Mouse (Mus musculus) limb, embryonic 13.5 days (tissue): ENCODE measurements around the gene Lctl. TPM values are rescaled to one million over a fixed set of nuclear protein-coding genes. Genes with fewer than 3 reads are reported as not detected.
A peak's percentile ranks its signal among the peaks of the same experiment; 100 is the strongest.

ENCODE experiments used
- ATAC-seq: fragments of 200-750 bp; cut with Nextera tagmentation; 2 replicates; pipeline ENCODE4 v1.8.0; 2017; ENCODE audit warnings: low read depth, moderate number of reproducible peaks, moderate TSS enrichment; ENCODE audit not compliant: low FRiP score
- H3K27ac ChIP-seq: fragments of 300-500 bp; sonication (generic); 2 replicates; pipeline ENCODE4 v1.5.1; 2015; ENCODE audit warnings: inconsistent platforms, mild to moderate bottlenecking, moderate library complexity
- H3K27me3 ChIP-seq: fragments of 300-500 bp; sonication (generic); 2 replicates; pipeline ENCODE4 v1.6.1; 2015; ENCODE audit warnings: mild to moderate bottlenecking, inconsistent platforms
- H3K36me3 ChIP-seq: fragments of 300-500 bp; sonication (generic); 2 replicates; pipeline ENCODE4 v1.6.1; 2015; ENCODE audit warnings: inconsistent platforms, mild to moderate bottlenecking, moderate library complexity
- H3K4me1 ChIP-seq: fragments of 300-500 bp; sonication (generic); 2 replicates; pipeline ENCODE4 v1.6.1; 2015; ENCODE audit warnings: inconsistent platforms
- H3K4me2 ChIP-seq: fragments of 300-500 bp; sonication (generic); replicated peaks from 2 replicates; pipeline ENCODE4 v1.6.1; 2015; ENCODE audit warnings: inconsistent platforms, mild to moderate bottlenecking, moderate library complexity
- H3K4me3 ChIP-seq: fragments of 300-500 bp; sonication (generic); 2 replicates; pipeline ENCODE4 v1.5.1; 2015; ENCODE audit warnings: moderate library complexity, mild to moderate bottlenecking, inconsistent platforms
- H3K9ac ChIP-seq: fragments of 300-500 bp; sonication (generic); 2 replicates; pipeline ENCODE4 v1.6.1; 2015; ENCODE audit warnings: mild to moderate bottlenecking, inconsistent platforms
- H3K9me3 ChIP-seq: fragments of 300-500 bp; sonication (generic); 2 replicates; pipeline ENCODE4 v1.6.1; 2016; ENCODE audit warnings: inconsistent platforms
- whole genome bisulfite sequencing: fragments of 180-500 bp; shearing (Covaris S2); methylation state at CpG from one replicate; pipeline ENCODE4 v1.1.7; 2015; 5-methylcytosine and 5-hydroxymethylcytosine counted together
- polyA plus RNA-seq: library from polyadenylated mRNA; unstranded; fragments of >200 nt; fragmentation: Nextera tagmentation; extraction: Ambion mirVana; gene quantifications from 2 replicates; pipeline ENCODE4 v1.2.1, GENCODE M21; 2015

Lctl gene
- not detected in 2 replicates for polyA plus RNA-seq

DNA sequence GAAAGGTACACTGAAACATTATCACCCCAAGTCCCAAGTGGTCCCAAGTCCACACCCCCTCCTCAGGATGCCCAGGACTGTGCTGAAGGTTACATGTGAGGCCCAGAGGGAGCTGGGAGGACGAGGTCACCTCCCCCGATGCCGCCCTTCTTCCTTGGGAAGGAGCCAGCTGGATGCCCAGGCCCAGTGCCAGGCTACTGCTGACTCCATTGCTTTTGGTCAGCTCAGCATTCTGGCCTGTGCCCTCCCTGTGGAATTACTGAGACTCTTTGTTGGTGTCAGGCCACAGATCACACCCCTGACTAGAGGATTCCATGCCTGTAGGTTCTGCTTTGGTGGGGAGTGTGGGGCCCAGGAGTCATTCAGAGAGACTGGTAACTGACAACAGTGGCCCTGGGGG is at the start of gene Lctl:
Gene Lctl, plus strand, starts transcription at position 272 of the 400 bp plus-strand sequence.
- H3K27ac ChIP-seq, result no peak within 1 kb of the TSS
- no peaks in the 10 kb centered on the region for H3K9me3 ChIP-seq
- ATAC-seq, result no peak
- H3K4me2 ChIP-seq, result no peak within 1 kb of the TSS
- H3K4me1 ChIP-seq, result 0 out of 2 replicates have a peak, but pooled peaks cover 9% of the 10 kb centered on the region
- WGBS, result 82% methylated on average over 3 of the region's 3 CpGs
- no peak within 1 kb of the TSS for H3K4me3 ChIP-seq
- no peak within 1 kb of the TSS for H3K9ac ChIP-seq
- no peaks in the 10 kb centered on the region for H3K36me3 ChIP-seq
- H3K27me3 ChIP-seq, result no peaks in the 10 kb centered on the region

DNA sequence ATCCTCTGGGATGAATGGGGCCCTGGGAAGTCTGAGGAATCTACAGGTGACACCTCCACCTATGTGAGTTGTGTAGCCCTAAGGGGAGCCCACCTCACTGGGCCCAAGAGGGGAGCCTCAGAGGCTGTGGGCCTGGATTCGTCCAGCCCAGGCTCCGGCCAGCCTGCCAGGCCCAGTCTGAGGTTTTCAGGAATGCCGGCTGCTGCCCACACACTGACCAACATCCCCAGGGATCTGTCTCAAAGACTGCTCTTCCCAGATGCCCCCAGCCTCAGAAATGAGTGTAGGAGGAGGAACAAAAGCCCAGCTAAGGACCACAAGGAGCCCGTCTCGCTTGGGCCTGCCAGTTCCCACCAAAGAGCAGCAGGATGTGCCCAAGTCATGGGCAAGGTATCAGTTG is 49.2 kb upstream of the Lctl start:
- WGBS, result 71% methylated on average over 5 of the region's 5 CpGs
- no peak overlapping the region for H3K27ac ChIP-seq
- H3K4me1 ChIP-seq, result peaks cover 15% of the 10 kb centered on the region
- H3K9me3 ChIP-seq, result no peaks in the 10 kb centered on the region
- H3K36me3 ChIP-seq, result no peaks in the 10 kb centered on the region
- H3K9ac ChIP-seq, result no peak overlapping the region
- no peak overlapping the region for H3K4me3 ChIP-seq
- H3K4me2 ChIP-seq, result no peak overlapping the region
- H3K27me3 ChIP-seq, result no peaks in the 10 kb centered on the region
- ATAC-seq, result no peak

DNA sequence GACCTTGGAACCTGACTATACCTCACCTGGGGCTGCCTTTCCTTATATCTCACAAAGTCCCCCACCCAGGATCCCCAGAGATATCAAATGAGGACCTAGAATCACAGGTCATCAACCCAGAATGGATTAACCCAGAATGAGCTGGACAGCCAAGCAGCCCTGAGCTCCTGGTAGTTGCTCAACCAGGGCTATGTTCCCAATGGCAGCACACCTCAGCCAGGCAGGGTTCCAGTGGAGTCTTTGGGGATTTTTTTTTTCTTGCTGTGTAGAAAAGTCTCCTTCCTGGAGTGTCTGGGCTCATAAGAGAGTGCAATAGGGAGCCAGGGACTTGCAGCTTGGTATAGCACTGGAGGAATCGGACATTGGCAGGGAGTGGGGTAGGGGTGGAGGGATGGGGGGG is 48.4 kb upstream of the Lctl start:
- Histone ChIP-seq H3K27ac (no peak overlapping the region), H3K4me3 (no peak overlapping the region), H3K36me3 (no peaks in the 10 kb centered on the region), H3K27me3 (no peaks in the 10 kb centered on the region), H3K9me3 (no peaks in the 10 kb centered on the region), H3K4me2 (no peak overlapping the region), H3K9ac (no peak overlapping the region), H3K4me1 (peaks cover 15% of the 10 kb centered on the region)
- ATAC-seq, result no peak
- no CpG with 5 or more reads among the region's 1 CpGs for WGBS

DNA sequence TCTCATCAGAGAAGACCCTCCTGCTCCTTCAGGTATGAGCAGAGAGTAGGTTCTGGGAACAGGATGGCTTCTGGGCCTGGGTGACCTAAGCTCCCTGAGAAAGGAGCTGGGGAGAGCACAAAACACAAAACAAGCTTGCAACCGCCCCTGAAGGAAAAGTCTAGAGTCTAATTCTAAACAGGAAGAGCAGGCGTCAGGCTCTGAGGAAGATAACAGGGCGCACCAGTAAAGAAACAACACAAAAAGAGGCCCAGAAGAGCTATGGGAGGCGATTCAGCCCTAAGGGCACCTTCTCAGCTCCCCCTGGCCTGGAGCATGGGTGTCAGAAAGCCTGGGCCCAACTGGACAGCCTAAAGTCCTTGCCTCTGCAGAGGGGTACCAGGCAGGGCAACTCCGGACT is 47.8 kb upstream of the Lctl start:
- no peaks in the 10 kb centered on the region for H3K9me3 ChIP-seq
- no peaks in the 10 kb centered on the region for H3K36me3 ChIP-seq
- no peak overlapping the region for H3K4me2 ChIP-seq
- H3K27ac ChIP-seq, result no peak overlapping the region
- H3K4me1 ChIP-seq, result peaks cover 15% of the 10 kb centered on the region
- 80% methylated on average over 5 of the region's 5 CpGs for WGBS
- ATAC-seq, result no peak
- no peak overlapping the region for H3K9ac ChIP-seq
- H3K4me3 ChIP-seq, result no peak overlapping the region
- no peaks in the 10 kb centered on the region for H3K27me3 ChIP-seq

DNA sequence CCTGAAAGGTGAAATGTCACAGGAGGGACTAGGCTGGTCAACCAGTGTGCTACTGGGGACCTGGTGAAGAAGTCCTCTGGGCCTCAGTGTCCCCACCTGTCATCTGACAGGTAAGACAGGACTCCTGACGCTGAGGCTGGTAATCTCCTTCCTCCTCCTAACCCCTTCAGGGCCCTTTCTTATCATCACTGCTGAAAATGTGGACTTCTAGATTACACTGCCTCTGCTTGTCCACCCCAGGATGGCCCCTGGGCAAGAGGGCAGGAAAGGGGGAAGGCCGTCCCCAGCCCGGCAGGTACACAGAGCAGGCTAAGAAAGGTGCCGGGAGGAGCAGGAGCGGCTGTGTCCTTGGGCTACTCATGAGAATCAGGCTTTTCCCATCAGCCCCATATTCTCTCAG is 46.3 kb upstream of the Lctl start:
- H3K4me2 ChIP-seq, result no peak overlapping the region
- no peak overlapping the region for H3K27ac ChIP-seq
- no peaks in the 10 kb centered on the region for H3K27me3 ChIP-seq
- H3K36me3 ChIP-seq, result no peaks in the 10 kb centered on the region
- no peak for ATAC-seq
- no peaks in the 10 kb centered on the region for H3K9me3 ChIP-seq
- H3K4me1 ChIP-seq, result peaks cover 24% of the 10 kb centered on the region
- H3K4me3 ChIP-seq, result no peak overlapping the region
- H3K9ac ChIP-seq, result no peak overlapping the region
- 83% methylated on average over 5 of the region's 5 CpGs for WGBS

DNA sequence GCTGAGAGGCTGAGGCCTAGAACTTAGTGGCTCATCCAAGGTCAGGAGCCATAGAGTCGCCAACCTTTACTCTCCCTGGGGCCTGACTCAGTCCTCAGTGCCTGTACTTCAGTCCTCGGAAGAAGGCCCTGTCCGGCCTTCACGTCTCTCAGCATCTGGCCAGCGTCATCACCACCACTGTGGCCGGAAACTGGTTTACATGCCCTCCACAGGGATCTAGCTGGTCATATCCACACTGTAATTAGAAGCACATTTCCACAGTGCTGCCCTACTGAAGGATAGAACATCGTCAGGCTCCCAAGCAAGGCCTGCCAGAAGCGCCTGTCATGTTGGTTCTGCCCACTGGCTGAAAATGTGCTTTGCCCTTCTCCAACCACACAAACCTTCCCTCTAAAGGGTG is 42.1 kb upstream of the Lctl start:
- Histone ChIP-seq H3K4me2 (no peak overlapping the region), H3K4me3 (no peak overlapping the region), H3K27ac (no peak overlapping the region), H3K36me3 (no peaks in the 10 kb centered on the region), H3K9me3 (no peaks in the 10 kb centered on the region), H3K4me1 (peaks cover 26% of the 10 kb centered on the region), H3K27me3 (no peaks in the 10 kb centered on the region), H3K9ac (no peak overlapping the region)
- ATAC-seq, result no peak
- WGBS, result 28% methylated on average over 8 of the region's 8 CpGs

DNA sequence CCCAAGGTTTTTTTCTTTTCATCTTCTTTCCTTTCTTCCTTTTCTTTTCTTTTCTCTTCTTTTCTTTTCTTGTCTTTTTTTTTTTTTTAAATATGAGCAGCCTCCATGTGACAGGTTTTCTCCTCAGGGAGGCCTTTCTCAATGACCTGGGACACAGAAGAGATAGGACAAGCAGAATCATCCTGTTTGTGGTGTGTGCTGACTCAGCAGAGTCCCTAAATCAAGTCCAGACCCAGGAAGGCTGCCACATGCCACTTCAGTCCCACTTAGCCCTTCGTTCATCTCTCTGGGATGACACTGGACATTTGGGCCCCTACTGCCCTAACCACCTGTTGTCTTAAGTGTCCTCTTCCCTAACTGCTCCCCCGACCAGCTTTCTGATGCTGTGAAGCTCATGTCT is 40.5 kb upstream of the Lctl start:
- H3K4me3 ChIP-seq, result no peak overlapping the region
- no peaks in the 10 kb centered on the region for H3K27me3 ChIP-seq
- H3K36me3 ChIP-seq, result no peaks in the 10 kb centered on the region
- H3K4me1 ChIP-seq, result peaks cover 26% of the 10 kb centered on the region
- no peak overlapping the region for H3K9ac ChIP-seq
- H3K27ac ChIP-seq, result no peak overlapping the region
- no peak overlapping the region for H3K4me2 ChIP-seq
- WGBS, result 53% methylated on average over 2 of the region's 2 CpGs
- no peak for ATAC-seq
- no peaks in the 10 kb centered on the region for H3K9me3 ChIP-seq

DNA sequence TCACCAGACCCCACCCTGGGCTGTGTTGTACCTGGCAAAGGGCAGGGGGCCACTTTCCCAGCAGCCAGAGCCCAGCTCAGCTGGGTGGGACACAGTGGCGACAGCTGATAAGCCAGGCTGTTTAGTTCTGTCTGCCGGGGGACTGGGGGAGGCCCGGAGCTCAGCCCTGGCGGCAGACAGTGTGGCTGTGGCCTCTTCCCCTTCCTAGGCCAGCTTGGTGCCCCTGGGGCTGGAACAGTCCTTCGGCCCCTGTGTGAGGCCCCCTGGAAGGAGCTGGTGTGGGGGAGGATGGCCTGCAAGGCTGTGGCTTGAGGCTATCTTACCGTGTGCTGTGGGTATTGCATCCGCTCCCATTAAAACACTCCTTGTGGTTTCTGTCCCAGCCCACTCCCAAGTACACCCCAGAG is 38.6 kb upstream of the Lctl start:
- ATAC-seq, result peak; percentile 44
- H3K4me1 ChIP-seq, result peaks cover 27% of the 10 kb centered on the region

DNA sequence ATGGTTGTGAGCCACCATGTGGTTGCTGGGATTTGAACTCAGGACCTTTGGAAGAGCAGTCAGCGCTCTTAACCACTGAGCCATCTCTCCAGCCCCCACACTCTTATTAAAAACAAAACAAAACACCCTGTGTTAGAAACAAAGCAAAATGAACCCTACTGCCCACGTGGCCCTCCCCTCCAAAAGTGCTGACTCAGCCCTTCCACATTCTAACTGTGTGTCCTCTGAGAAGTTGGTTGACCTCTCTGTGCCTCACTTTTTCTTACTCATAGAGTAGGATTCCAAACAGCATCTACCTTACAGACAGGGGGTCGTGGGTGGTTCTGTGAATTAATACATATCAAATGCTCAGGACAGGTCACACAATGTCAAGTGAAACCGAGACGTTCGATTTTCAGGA is 37.0 kb upstream of the Lctl start:
- no peak for ATAC-seq
- H3K4me2 ChIP-seq, result no peak overlapping the region
- no peaks in the 10 kb centered on the region for H3K9me3 ChIP-seq
- H3K27ac ChIP-seq, result no peak overlapping the region
- peaks cover 39% of the 10 kb centered on the region for H3K4me1 ChIP-seq
- H3K4me3 ChIP-seq, result no peak overlapping the region
- H3K27me3 ChIP-seq, result no peaks in the 10 kb centered on the region
- whole genome bisulfite sequencing, result 89% methylated on average over 6 of the region's 6 CpGs
- no peaks in the 10 kb centered on the region for H3K36me3 ChIP-seq
- H3K9ac ChIP-seq, result no peak overlapping the region

More for the DNA sequence above, 38.6 kb upstream of the Lctl start:
- H3K27ac ChIP-seq, result no peak overlapping the region
- no peaks in the 10 kb centered on the region for H3K9me3 ChIP-seq
- no peaks in the 10 kb centered on the region for H3K36me3 ChIP-seq
- 13% methylated on average over 7 of the region's 7 CpGs for WGBS
- H3K9ac ChIP-seq, result peak overlapping the region; percentile 53
- H3K4me3 ChIP-seq, result no peak overlapping the region
- no peak overlapping the region for H3K4me2 ChIP-seq
- H3K27me3 ChIP-seq, result no peaks in the 10 kb centered on the region

DNA sequence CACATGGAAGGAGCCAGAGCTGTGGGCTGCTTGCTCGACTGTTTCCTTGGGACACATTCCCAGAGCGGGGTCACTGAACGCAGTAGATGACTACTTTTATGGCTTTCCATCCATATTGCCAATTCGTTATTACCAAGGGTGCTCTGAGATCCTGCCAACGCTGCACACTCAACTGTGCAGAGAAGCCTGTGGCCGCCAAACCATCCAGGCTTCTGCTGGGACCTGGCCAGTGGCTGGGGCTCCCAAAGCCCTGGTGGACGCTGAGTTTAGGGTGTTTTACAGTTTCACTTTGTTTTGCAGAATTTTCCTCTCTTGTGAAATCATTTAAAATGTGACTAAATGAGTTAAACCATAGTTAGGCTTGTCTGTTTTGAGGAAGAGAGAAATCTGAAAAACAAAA is 32.7 kb upstream of the Lctl start:
- no peak overlapping the region for H3K27ac ChIP-seq
- H3K4me2 ChIP-seq, result peak overlapping the region; percentile 84
- 25% methylated on average over 7 of the region's 7 CpGs for WGBS
- H3K36me3 ChIP-seq, result no peaks in the 10 kb centered on the region
- H3K27me3 ChIP-seq, result no peaks in the 10 kb centered on the region
- H3K9me3 ChIP-seq, result no peaks in the 10 kb centered on the region
- peak overlapping the region; percentile 74 for H3K9ac ChIP-seq
- H3K4me1 ChIP-seq, result peaks cover 43% of the 10 kb centered on the region
- H3K4me3 ChIP-seq, result peak overlapping the region; percentile 44
- no peak for ATAC-seq

DNA sequence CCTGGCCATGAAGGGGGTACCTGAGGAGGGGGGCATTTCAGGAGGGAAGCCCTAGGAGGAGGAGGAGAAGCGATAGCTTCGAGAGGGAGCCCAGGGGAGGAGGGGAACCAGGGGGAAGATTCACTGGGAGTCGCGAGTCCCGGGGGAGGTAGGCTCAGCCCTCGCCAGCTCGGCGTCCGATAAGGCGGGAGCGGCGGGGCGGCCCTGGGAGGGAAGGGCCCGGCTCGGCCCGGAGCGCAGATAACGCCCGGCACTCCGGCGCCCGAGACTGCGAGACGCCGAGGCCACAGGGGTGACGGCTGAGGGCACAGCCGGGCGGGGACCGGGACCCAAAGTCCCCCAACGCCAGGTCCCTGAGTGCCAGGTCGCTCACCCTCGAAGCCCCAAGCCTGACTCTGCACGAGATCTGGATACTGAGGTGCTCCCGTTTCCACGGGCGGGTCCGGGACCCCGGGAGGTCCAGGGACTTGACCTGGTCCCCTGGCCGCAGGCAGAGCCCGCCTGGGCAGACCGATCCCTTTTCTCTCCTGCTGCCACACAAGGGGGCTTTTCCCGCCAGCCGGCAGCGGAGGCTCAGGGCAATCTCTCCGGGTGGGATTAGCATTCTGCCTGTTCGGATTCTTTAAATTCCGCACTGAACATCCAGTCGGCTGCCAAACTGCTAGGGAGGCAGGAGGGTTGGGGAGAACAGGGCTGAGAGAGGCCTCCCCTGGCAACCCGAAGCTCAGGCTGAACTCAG is 32.1 kb upstream of the Lctl start:
- Histone ChIP-seq H3K36me3 (no peaks in the 10 kb centered on the region), H3K4me1 (peaks cover 43% of the 10 kb centered on the region), H3K27ac (peak overlapping the region; percentile 74; the same call in 1 of the 2 replicates), H3K4me3 (peak overlapping the region; percentile 44), H3K9me3 (no peaks in the 10 kb centered on the region), H3K4me2 (peak overlapping the region; percentile 84), H3K9ac (peak overlapping the region; percentile 74), H3K27me3 (no peaks in the 10 kb centered on the region)
- peak; percentile 78 for ATAC-seq
- 2% methylated on average over 30 of the region's 49 CpGs for WGBS

DNA sequence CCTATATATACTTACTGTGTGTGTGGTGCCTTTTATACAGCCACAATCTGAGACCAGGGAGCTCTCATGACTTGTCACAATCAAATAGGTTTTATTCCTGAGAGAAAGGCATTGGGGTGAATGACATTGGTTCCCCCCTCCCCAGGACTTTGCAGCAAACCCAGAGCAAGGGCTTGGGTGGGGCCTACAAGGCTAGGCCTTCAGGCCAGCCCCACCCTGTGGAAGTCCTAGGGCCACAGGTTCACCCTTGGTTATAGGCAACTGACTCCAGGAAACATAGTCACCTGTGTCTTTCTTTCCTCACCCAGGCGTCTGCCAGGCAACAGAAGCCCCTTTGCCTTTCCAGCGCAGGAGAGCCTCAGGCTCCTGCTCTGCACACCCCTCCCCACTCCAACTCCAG is 31.0 kb upstream of the Lctl start:
- H3K4me1 ChIP-seq, result peaks cover 43% of the 10 kb centered on the region
- H3K9ac ChIP-seq, result no peak overlapping the region
- ATAC-seq, result no peak
- no peaks in the 10 kb centered on the region for H3K27me3 ChIP-seq
- 0 out of 2 replicates have a peak overlapping the region, but pooled peaks have one; percentile 6 for H3K27ac ChIP-seq
- H3K9me3 ChIP-seq, result no peaks in the 10 kb centered on the region
- H3K36me3 ChIP-seq, result no peaks in the 10 kb centered on the region
- H3K4me2 ChIP-seq, result no peak overlapping the region
- WGBS, result 23% methylated on average over 2 of the region's 2 CpGs
- no peak overlapping the region for H3K4me3 ChIP-seq

DNA sequence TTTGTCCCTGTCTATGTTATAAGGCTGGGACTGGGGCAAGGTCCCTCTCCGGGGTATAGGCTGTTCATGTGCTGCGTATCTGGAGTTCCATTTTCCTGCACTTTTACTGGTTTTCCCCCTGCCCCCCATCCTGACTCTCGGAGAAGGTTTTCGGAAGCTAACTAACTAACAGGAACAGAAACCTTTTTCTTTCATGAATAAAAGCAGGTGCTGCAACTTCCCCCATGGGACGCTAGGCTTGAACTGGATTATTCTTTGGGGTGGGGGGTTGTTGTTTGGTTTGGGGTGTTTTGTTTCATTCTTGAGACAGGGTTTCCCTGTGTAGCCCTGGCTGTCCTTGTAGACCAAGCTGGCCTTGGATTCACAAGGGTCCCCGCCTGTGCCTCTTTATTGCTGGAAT is 30.4 kb upstream of the Lctl start:
- Histone ChIP-seq H3K4me1 (peaks cover 43% of the 10 kb centered on the region), H3K4me2 (no peak overlapping the region), H3K4me3 (no peak overlapping the region), H3K27me3 (no peaks in the 10 kb centered on the region), H3K27ac (peak overlapping the region; percentile 6; the same call in 1 of the 2 replicates), H3K36me3 (no peaks in the 10 kb centered on the region), H3K9ac (no peak overlapping the region), H3K9me3 (no peaks in the 10 kb centered on the region)
- WGBS, result 42% methylated on average over 6 of the region's 6 CpGs
- ATAC-seq, result no peak
